Mouse (Mus musculus) hematopoietic stem cell, adult 5-6 weeks (primary cell): ENCODE data around the gene Il17a. TPM values are rescaled to one million over a fixed set of nuclear protein-coding genes. Genes with fewer than 3 reads are reported as not detected.

ENCODE experiments used
- ATAC-seq, 2 experiments: fragments of 125-278 bp in 1 of 2; replicated peaks in 1 of 2; 2 replicates each; pipeline ENCODE4 v1.8.0; 2016 to 2017; ENCODE audit warnings: inconsistent platforms in 2 of 2, mild to moderate bottlenecking in 2 of 2, moderate number of reproducible peaks in 2 of 2, low read depth in 1 of 2, moderate TSS enrichment in 1 of 2; ENCODE audit not compliant: low FRiP score in 2 of 2, poor library complexity in 2 of 2, severe bottlenecking in 2 of 2, insufficient read depth in 1 of 2, low TSS enrichment in 1 of 2
- total RNA-seq: library from RNA; stranded (forward); fragments of 172-1452, 232-1000 nt; gene quantifications from 2 replicates; pipeline ENCODE4 v1.2.3, GENCODE M21; 2017

Gene Il17a
- not detected in 2 replicates for total RNA-seq

DNA sequence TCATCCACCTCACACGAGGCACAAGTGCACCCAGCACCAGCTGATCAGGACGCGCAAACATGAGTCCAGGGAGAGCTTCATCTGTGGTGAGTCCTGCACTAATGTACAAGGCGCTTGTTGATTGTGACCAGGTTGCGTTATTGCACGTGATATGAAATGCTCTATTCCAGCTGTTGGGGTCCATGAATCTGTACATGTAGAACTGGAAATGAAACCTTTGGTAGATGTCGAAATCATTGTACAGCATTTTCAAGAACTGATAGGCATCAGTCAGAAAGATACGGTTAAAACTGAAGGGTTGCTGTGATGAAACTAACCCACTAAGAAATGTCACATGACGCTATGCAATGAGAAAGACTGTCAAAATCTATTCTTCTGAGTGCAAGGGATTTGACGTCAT is at the start of gene Il17a:
Gene Il17a (plus strand): TSS at position 3 of the 400 bp plus-strand sequence.
- no peak for ATAC-seq

- ATAC-seq, result no peak
Measured at GRCm38 (mm10) chr1:20682849-20683248, 47.9 kb upstream of the Il17a start.

GRCm38 (mm10) chr1:20683386-20683785 is 47.3 kb upstream of the Il17a start:
- ATAC-seq, result no peak

DNA sequence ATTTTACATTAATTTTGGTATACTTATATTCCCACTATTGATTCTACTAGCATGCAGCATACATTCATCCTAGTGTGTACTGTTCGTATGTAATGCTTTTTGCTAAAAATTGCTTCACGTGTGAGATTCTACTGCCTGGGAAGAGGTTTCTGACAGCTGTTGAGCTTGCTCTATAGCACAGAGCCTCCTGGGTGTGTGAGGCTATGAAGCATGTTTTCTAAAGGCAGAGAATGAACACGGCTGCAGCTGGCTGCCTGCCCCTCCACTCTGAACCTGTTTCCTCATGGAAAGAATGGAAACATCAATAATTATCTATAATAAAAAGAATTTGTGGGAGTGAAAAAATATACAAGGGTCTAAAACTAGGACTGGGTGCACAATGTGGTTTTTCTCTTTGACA is 46.9 kb upstream of the Il17a start:
- ATAC-seq, result no peak

GRCm38 (mm10) chr1:20684403-20684802 is 46.3 kb upstream of the Il17a start:
- no peak for ATAC-seq

- ATAC-seq, result no peak
Measured at GRCm38 (mm10) chr1:20685393-20685792, 45.3 kb upstream of the Il17a start.

DNA sequence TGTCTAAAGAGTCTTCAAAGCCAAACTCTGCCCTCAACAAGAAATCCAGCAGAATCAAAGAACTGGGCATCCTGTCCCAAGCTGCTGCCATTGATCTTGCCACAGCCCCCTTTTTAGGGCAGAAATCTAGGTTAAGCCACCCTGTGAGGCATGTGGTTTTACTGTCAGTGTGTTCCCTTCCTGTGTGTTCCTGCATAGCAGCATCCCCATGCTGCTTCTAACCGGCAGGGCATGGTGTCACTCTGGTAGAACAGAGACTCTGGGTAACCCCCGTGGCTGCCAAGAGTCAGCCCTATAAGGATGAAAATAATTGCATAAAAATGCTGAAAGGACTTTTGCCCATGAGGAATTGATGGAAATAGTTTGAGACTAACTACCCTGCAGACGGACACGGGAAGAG is 44.8 kb upstream of the Il17a start:
- no peak for ATAC-seq

DNA sequence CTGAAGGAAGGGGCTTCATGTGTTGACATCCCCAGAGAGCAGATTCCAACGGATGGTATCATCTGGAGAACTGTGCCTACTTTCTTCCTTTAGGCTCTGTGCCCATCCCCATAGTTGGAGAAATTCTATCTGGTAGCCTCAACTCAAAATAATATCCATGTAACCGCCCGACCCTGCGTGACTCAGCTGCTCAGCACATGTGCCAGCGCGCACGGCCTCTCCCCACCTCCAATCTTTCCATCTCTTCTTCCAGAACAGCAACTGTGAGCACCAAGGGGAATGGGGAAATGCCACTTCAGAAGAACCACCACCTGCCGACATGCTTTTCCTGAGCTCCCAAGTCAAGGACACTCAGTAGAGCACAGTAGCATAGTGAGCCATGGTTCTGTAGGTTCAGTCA is 39.4 kb upstream of the Il17a start:
- ATAC-seq, result no peak

GRCm38 (mm10) chr1:20693634-20694313 is 36.9 kb upstream of the Il17a start:
- ATAC-seq, result no peak

GRCm38 (mm10) chr1:20700011-20700410 is 30.7 kb upstream of the Il17a start:
- ATAC-seq, result no peak

DNA sequence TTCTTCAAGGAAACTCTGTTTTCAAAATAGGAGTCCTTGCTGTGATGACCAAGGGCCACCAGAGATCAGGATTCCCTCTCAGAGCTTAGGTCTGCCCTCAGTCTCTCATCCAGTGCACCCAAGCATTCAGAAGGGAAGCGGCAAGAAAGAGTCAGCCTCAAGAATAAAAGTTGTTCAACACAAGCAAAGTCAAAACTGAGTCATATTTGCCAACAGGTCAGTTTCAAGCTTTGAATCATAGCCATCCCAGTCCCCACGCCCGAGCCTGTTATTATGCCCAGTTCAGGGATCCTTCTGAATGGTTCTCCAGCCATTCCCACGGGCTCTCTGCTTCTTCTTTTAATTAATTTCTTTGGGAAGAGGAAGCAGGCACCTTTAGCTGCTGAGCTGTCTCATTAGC is 5.9 kb downstream of the Il17a start:
- no peak for ATAC-seq

DNA sequence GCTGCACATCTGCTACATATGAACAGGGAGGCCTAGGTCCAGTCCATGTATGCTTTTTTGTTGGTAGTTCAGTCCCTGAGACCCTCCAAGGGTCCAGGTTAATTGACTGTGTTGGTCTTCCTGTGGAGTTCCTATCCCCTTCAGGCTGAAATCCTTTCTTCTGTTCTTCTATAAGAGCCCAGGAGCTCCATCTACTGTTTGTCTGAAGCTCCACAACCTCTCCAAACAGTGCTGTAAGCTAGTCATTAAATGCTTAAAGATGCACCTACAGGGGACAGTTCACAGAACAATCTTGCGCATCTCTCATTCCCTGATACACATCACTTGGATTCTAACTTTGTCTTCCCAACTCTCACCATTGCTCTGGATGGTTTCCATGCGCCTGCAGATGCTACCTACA is 7.8 kb downstream of the Il17a start:
- ATAC-seq, result no peak

DNA sequence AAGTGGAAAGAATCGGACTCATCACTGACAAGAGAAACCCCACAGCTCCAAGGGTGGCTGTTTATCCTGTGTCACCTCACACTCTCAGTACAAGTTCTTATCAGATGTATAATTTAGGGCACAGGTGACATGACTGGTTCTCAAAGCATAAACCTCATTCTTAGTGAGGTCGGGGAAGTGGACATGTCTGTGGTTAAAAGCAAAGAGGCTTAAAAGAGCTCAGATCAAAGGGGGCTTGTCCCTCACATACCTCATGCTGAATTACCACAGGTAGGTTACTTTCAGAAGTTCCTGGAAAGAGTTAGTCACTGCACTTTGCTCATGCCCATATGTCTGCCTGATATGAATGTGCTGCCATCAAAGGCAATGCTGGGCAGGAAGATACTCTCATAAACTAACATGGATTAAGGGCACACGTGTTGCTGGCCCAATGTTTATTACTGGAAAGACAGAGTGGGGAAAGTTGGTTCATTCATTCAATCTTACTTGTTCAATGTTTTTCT is 9.8 kb downstream of the Il17a start:
- no peak for ATAC-seq

GRCm38 (mm10) chr1:20754439-20754838 is 23.7 kb downstream of the Il17a start:
- ATAC-seq, result peak; percentile 32 to 62; a peak in 2 of 4 replicates

DNA sequence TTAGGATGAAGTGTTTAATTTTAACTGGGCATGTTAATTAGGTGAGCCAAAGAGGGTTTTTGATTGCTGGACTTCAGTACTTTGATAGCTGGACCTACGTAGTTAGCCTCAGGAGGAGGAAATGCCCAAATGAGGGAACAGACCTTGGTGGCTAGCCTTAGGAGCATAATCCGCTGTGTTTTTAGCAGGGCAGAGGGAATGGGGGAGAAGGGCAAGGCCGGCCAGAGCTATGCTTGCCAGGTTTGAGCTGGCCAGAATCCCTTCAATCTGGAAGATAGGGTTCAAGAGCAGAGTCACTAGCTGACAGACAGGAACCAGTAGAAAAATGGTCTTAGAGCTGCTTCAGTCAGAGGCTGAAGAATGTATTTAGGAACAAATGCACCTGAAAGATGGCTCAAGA is 26.9 kb downstream of the Il17a start:
- no peak for ATAC-seq

- ATAC-seq, result no peak
Measured at GRCm38 (mm10) chr1:20759799-20760198, 29.1 kb downstream of the Il17a start.

- ATAC-seq, result no peak
Measured at GRCm38 (mm10) chr1:20760331-20760730, 29.6 kb downstream of the Il17a start.

DNA sequence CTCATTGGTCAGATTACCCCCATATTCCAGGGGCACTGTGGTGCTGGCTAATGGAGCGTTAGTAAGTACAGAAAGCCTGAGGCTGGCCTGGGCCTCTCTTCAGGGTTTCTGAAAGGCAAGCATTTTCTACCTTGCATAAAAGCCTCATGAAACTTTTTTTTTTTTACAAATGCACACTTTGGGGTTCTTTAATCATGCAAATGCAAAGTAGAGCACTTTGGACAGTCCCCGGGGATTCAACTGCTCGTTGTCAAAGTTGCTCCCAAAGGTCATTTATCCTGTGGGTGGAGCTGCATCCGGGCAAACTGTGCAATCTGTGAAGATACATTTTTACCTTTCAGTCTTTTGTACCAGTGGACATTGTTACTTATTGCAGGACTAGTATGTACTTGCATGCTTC is 30.7 kb downstream of the Il17a start:
- no peak for ATAC-seq

DNA sequence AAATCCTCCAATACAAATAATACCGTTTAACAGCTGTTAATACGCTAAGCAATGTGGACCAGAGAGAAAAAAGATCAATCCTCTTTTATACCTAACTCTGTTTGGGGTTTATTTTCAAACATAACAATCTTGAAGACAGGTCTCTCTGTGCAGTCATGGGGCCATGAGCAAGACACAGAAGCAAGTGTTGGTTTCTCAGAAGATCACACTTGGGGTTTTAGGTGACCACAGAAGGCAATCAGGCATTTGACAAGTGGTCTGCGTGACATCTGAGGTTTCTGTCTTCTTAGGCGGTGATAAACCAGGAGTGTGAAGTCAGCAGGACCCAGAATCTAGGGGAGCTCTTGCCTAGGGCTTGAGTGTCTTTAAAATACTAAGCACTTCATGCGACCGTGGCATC is 35.8 kb downstream of the Il17a start:
- ATAC-seq, result no peak
